Mouse (Mus musculus): ENCODE data around the gene Car7. TPM values are rescaled to one million over a fixed set of nuclear protein-coding genes. Genes with fewer than 3 reads are reported as not detected.

Car7 gene
- total and polyA plus RNA-seq, 3 experiments = 2.4 to 2.9 TPM; not detected in 1

- Histone ChIP-seq H3K36me3 (ENCODE audit: control insufficient read depth in 1 of 2, insufficient read depth in 2 of 2, low read length in 2 of 2) (peaks cover 0 to 13% of the 10 kb centered on the region in 2 experiments; a peak in 2 of 4 replicates), H3K27me3 (ENCODE audit: control insufficient read depth in 1 of 2, insufficient read depth in 2 of 2, low read length in 2 of 2) (no peaks in the 10 kb centered on the region), H3K4me3 (ENCODE audit: control insufficient read depth in 1 of 2, insufficient read depth in 1 of 2, low read depth in 2 of 2, low read length in 2 of 2) (no peak overlapping the region)
Measured at GRCm38 (mm10) chr8:104517872-104518271, 16.6 kb upstream of the Car7 start.

DNA sequence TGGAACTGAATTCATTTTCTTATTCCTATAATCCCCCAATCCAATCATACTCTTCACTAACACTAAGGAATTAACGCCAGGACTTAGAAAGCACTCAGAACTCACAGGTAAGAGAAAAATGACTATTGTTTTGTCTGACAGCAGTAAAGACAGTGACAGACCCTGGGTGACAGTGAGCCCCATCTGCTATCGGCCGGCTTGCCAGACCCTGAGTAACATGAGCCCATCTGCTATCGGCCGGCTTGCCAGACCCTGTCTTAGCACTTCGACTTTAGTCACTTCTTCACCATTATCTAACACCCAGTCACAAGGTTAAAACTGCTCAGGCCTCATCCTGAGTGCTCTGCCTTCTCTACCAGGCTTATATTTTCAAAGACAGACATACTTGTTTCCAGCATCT is 4.8 kb upstream of the Car7 start:
- DNase-seq (ENCODE audit: low read depth, low spot score) = no peak
- Histone ChIP-seq H3K27me3 (ENCODE audit: control insufficient read depth in 1 of 2, insufficient read depth in 2 of 2, low read length in 2 of 2) (no peaks in the 10 kb centered on the region), H3K9ac (ENCODE audit: control insufficient read depth, low read depth, low read length, poor library complexity, severe bottlenecking) (no peak overlapping the region), H3K27ac (ENCODE audit: control insufficient read depth, low read depth, low read length) (no peak overlapping the region), H3K4me1 (ENCODE audit: control insufficient read depth in 1 of 2, insufficient read depth in 2 of 2, low read length in 2 of 2) (peaks cover 0 to 3% of the 10 kb centered on the region in 2 experiments; a peak in 1 of 4 replicates), H3K4me3 (ENCODE audit: control insufficient read depth in 1 of 2, insufficient read depth in 1 of 2, low read depth in 2 of 2, low read length in 2 of 2) (no peak overlapping the region), H3K9me3 (replicated peaks; ENCODE audit: insufficient read depth, low read length) (no peaks in the 10 kb centered on the region), H3K36me3 (ENCODE audit: control insufficient read depth in 1 of 2, insufficient read depth in 2 of 2, low read length in 2 of 2) (peaks cover 6 to 11% of the 10 kb centered on the region in 2 experiments), H3K79me2 (ENCODE audit: control insufficient read depth, insufficient read depth, low read length, poor library complexity) (peaks cover 21% of the 10 kb centered on the region)
- TF ChIP-seq GATA1 (IDR thresholded peaks at IDR 0.05; ENCODE audit: low read depth, low read length) (no peak), MXI1 (IDR thresholded peaks at IDR 0.05; ENCODE audit: low read depth, low read length) (no peak), ZKSCAN1 (IDR thresholded peaks at IDR 0.05; ENCODE audit: low read depth, low read length) (no peak), MEF2A (IDR thresholded peaks at IDR 0.05; ENCODE audit: extremely low read depth, insufficient replicate concordance, low read depth, low read length, poor library complexity, severe bottlenecking) (no peak), TAL1 (IDR thresholded peaks at IDR 0.05; ENCODE audit: low read length) (no peak), CHD1 (IDR thresholded peaks at IDR 0.05; ENCODE audit: low read depth, low read length) (no peak), SMC3 (IDR thresholded peaks at IDR 0.05; ENCODE audit: low read depth, low read length) (no peak), USF1 (IDR thresholded peaks at IDR 0.05; ENCODE audit: low read depth, low read length) (no peak), E2F4 (IDR thresholded peaks at IDR 0.05; ENCODE audit: borderline replicate concordance, low read depth, low read length) (no peak), ELF1 (IDR thresholded peaks at IDR 0.05; ENCODE audit: low read depth, low read length) (no peak), JUND (IDR thresholded peaks at IDR 0.05; ENCODE audit: low read depth, low read length) (no peak), POLR2A (IDR thresholded peaks at IDR 0.05; ENCODE audit: control insufficient read depth in 1 of 2, insufficient read depth in 1 of 2, low read depth in 1 of 2, low read length in 2 of 2, poor library complexity in 1 of 2) (no peak), UBTF (IDR thresholded peaks at IDR 0.05; ENCODE audit: borderline replicate concordance, insufficient read depth, low read depth, low read length) (no peak), MYB (IDR thresholded peaks at IDR 0.05; ENCODE audit: low read depth, low read length) (no peak), ZNF384 (IDR thresholded peaks at IDR 0.05; ENCODE audit: low read depth, low read length) (no peak), POLR2AphosphoS2 (IDR thresholded peaks at IDR 0.05; ENCODE audit: low read length) (no peak), HCFC1 (IDR thresholded peaks at IDR 0.05; ENCODE audit: low read depth, low read length) (no peak)

More at GRCm38 (mm10) chr8:104517872-104518271, 16.6 kb upstream of the Car7 start:
- no peak for DNase-seq (ENCODE audit: low read depth, low spot score)
- H3K27ac ChIP-seq (ENCODE audit: control insufficient read depth, low read depth, low read length) = no peak overlapping the region
- H3K9me3 ChIP-seq (replicated peaks; ENCODE audit: insufficient read depth, low read length) = no peaks in the 10 kb centered on the region
- H3K79me2 ChIP-seq (ENCODE audit: control insufficient read depth, insufficient read depth, low read length, poor library complexity) = no peaks in the 10 kb centered on the region
- H3K9ac ChIP-seq (ENCODE audit: control insufficient read depth, low read depth, low read length, poor library complexity, severe bottlenecking) = no peak overlapping the region
- TF ChIP-seq POLR2AphosphoS5 (IDR thresholded peaks at IDR 0.05; ENCODE audit: borderline replicate concordance, low read depth, low read length) = no peak
- no peak for TF ChIP-seq MEF2A (IDR thresholded peaks at IDR 0.05; ENCODE audit: extremely low read depth, insufficient replicate concordance, low read depth, low read length, poor library complexity, severe bottlenecking)
- no peaks in the 10 kb centered on the region for H3K4me1 ChIP-seq (ENCODE audit: control insufficient read depth in 1 of 2, insufficient read depth in 2 of 2, low read length in 2 of 2)

All from MEL (cell line).